Mouse (Mus musculus): ENCODE results near the gene Tspan32. TPM values are rescaled to one million over a fixed set of nuclear protein-coding genes. Genes with fewer than 3 reads are reported as not detected.

Gene Tspan32
- polyA plus RNA-seq, 1 experiment, result 5.1 TPM

- peak within 1 kb of the TSS; percentile 38; the same call in 1 of the 2 replicates for H3K4me3 ChIP-seq (ENCODE audit: insufficient read depth, low read depth, low read length)
- H3K36me3 ChIP-seq (ENCODE audit: control insufficient read depth, insufficient read depth, low read length), result no peaks in the 10 kb centered on the region
- H3K4me1 ChIP-seq (ENCODE audit: control insufficient read depth, insufficient read depth, low read length), result peaks cover 7% of the 10 kb centered on the region; the same call in 1 of the 2 replicates
- H3K27me3 ChIP-seq (replicated peaks; ENCODE audit: control insufficient read depth, insufficient read depth, low read length), result peaks cover 1% of the 10 kb centered on the region; the same call in 1 of the 2 replicates
- under 1% methylated on average over 51 of the region's 51 CpGs for WGBS
- TF ChIP-seq POLR2A (IDR thresholded peaks at IDR 0.05; ENCODE audit: low read depth, low read length), result no peak
- TF ChIP-seq CTCF (conservative IDR thresholded peaks at IDR 0.05; ENCODE audit: insufficient read depth, insufficient read length, low read depth, low read length), result no peak
- no peak for DNase-seq
- H3K27ac ChIP-seq (ENCODE audit: insufficient read depth, low read depth, low read length), result no peak within 1 kb of the TSS
Measured at GRCm38 (mm10) chr7:142968809-142969511, 35.9 kb upstream of the Tspan32 start, which contains the start of gene Ascl2. Ascl2 (minus strand) TSS chr7:142969264.

- WGBS, result 68% methylated on average over 4 of the region's 4 CpGs
- H3K36me3 ChIP-seq (ENCODE audit: control insufficient read depth, insufficient read depth, low read length), result no peaks in the 10 kb centered on the region
- no peak for TF ChIP-seq CTCF (conservative IDR thresholded peaks at IDR 0.05; ENCODE audit: insufficient read depth, insufficient read length, low read depth, low read length)
- no peak for TF ChIP-seq POLR2A (IDR thresholded peaks at IDR 0.05; ENCODE audit: low read depth, low read length)
- H3K27ac ChIP-seq (ENCODE audit: insufficient read depth, low read depth, low read length), result no peak overlapping the region
- H3K4me1 ChIP-seq (ENCODE audit: control insufficient read depth, insufficient read depth, low read length), result no peaks in the 10 kb centered on the region
- no peak for DNase-seq
- H3K4me3 ChIP-seq (ENCODE audit: insufficient read depth, low read depth, low read length), result no peak overlapping the region
- no peaks in the 10 kb centered on the region; the same call in none of the 2 replicates for H3K27me3 ChIP-seq (replicated peaks; ENCODE audit: control insufficient read depth, insufficient read depth, low read length)
Measured at GRCm38 (mm10) chr7:142981908-142982307, 22.9 kb upstream of the Tspan32 start.

- Histone ChIP-seq H3K27me3 (replicated peaks; ENCODE audit: control insufficient read depth, insufficient read depth, low read length) (no peaks in the 10 kb centered on the region), H3K36me3 (ENCODE audit: control insufficient read depth, insufficient read depth, low read length) (no peaks in the 10 kb centered on the region), H3K4me3 (ENCODE audit: insufficient read depth, low read depth, low read length) (no peak overlapping the region), H3K27ac (ENCODE audit: insufficient read depth, low read depth, low read length) (no peak overlapping the region), H3K4me1 (ENCODE audit: control insufficient read depth, insufficient read depth, low read length) (no peaks in the 10 kb centered on the region)
- DNase-seq, result no peak
- no peak for TF ChIP-seq CTCF (conservative IDR thresholded peaks at IDR 0.05; ENCODE audit: insufficient read depth, insufficient read length, low read depth, low read length)
- WGBS, result 90% methylated on average over 4 of the region's 4 CpGs
Measured at GRCm38 (mm10) chr7:142985146-142985545, 19.7 kb upstream of the Tspan32 start.

GRCm38 (mm10) chr7:142987718-142988117, 17.1 kb upstream of the Tspan32 start:
- TF ChIP-seq POLR2A (IDR thresholded peaks at IDR 0.05; ENCODE audit: low read depth, low read length) (no peak), CTCF (conservative IDR thresholded peaks at IDR 0.05; ENCODE audit: insufficient read depth, insufficient read length, low read depth, low read length) (no peak)
- 91% methylated on average over 3 of the region's 3 CpGs for WGBS
- Histone ChIP-seq H3K4me3 (ENCODE audit: insufficient read depth, low read depth, low read length) (no peak overlapping the region), H3K4me1 (ENCODE audit: control insufficient read depth, insufficient read depth, low read length) (no peaks in the 10 kb centered on the region), H3K27ac (ENCODE audit: insufficient read depth, low read depth, low read length) (no peak overlapping the region), H3K36me3 (ENCODE audit: control insufficient read depth, insufficient read depth, low read length) (no peaks in the 10 kb centered on the region), H3K27me3 (replicated peaks; ENCODE audit: control insufficient read depth, insufficient read depth, low read length) (no peaks in the 10 kb centered on the region)
- no peak for DNase-seq

- no peak for DNase-seq
- Histone ChIP-seq H3K27me3 (replicated peaks; ENCODE audit: control insufficient read depth, insufficient read depth, low read length) (no peaks in the 10 kb centered on the region), H3K4me3 (ENCODE audit: insufficient read depth, low read depth, low read length) (no peak overlapping the region), H3K27ac (ENCODE audit: insufficient read depth, low read depth, low read length) (no peak overlapping the region), H3K4me1 (ENCODE audit: control insufficient read depth, insufficient read depth, low read length) (no peaks in the 10 kb centered on the region), H3K36me3 (ENCODE audit: control insufficient read depth, insufficient read depth, low read length) (no peaks in the 10 kb centered on the region)
- TF ChIP-seq POLR2A (IDR thresholded peaks at IDR 0.05; ENCODE audit: low read depth, low read length) (no peak), CTCF (conservative IDR thresholded peaks at IDR 0.05; ENCODE audit: insufficient read depth, insufficient read length, low read depth, low read length) (no peak)
Measured at GRCm38 (mm10) chr7:142995004-142995403, 9.8 kb upstream of the Tspan32 start.

GRCm38 (mm10) chr7:142995630-142996338, 9.1 kb upstream of the Tspan32 start:
- H3K4me1 ChIP-seq (ENCODE audit: control insufficient read depth, insufficient read depth, low read length), result no peaks in the 10 kb centered on the region
- H3K4me3 ChIP-seq (ENCODE audit: insufficient read depth, low read depth, low read length), result no peak overlapping the region
- H3K27me3 ChIP-seq (replicated peaks; ENCODE audit: control insufficient read depth, insufficient read depth, low read length), result no peaks in the 10 kb centered on the region
- 80% methylated on average over 3 of the region's 3 CpGs for WGBS
- no peak overlapping the region for H3K27ac ChIP-seq (ENCODE audit: insufficient read depth, low read depth, low read length)
- no peak for DNase-seq
- H3K36me3 ChIP-seq (ENCODE audit: control insufficient read depth, insufficient read depth, low read length), result no peaks in the 10 kb centered on the region
- TF ChIP-seq POLR2A (IDR thresholded peaks at IDR 0.05; ENCODE audit: low read depth, low read length) (no peak), CTCF (conservative IDR thresholded peaks at IDR 0.05; ENCODE audit: insufficient read depth, insufficient read length, low read depth, low read length) (no peak)

- no peak for TF ChIP-seq CTCF (conservative IDR thresholded peaks at IDR 0.05; ENCODE audit: insufficient read depth, insufficient read length, low read depth, low read length)
- no peak for TF ChIP-seq POLR2A (IDR thresholded peaks at IDR 0.05; ENCODE audit: low read depth, low read length)
- Histone ChIP-seq H3K36me3 (ENCODE audit: control insufficient read depth, insufficient read depth, low read length) (no peaks in the 10 kb centered on the region), H3K4me1 (ENCODE audit: control insufficient read depth, insufficient read depth, low read length) (no peaks in the 10 kb centered on the region), H3K27me3 (replicated peaks; ENCODE audit: control insufficient read depth, insufficient read depth, low read length) (no peaks in the 10 kb centered on the region), H3K27ac (ENCODE audit: insufficient read depth, low read depth, low read length) (no peak overlapping the region), H3K4me3 (ENCODE audit: insufficient read depth, low read depth, low read length) (no peak overlapping the region)
- 78% methylated on average over 2 of the region's 2 CpGs for WGBS
- DNase-seq, result no peak
Measured at GRCm38 (mm10) chr7:142996998-142997397, 7.8 kb upstream of the Tspan32 start.
